Mouse (Mus musculus) myocyte (in vitro differentiated cells): ENCODE results near the gene Zbtb11. TPM values are rescaled to one million over a fixed set of nuclear protein-coding genes. Genes with fewer than 3 reads are reported as not detected.
"Not testable (repeated sequence)": the region's sequence is repeated elsewhere in the genome, so short reads cannot be mapped to it uniquely, and the experiment has no call there.

Experiments
- H3K27me3 ChIP-seq: one replicate; pipeline ENCODE4 v1.6.1; 2011; ENCODE audit not compliant: control insufficient read depth, insufficient read depth, insufficient read length
- H3K36me3 ChIP-seq: one replicate; pipeline ENCODE4 v1.6.1; 2011; ENCODE audit not compliant: control insufficient read depth, insufficient read depth
- H3K4me2 ChIP-seq: one replicate; pipeline ENCODE4 v1.6.1; 2011; ENCODE audit warnings: low read depth, control low read depth
- H3K4me3 ChIP-seq: one replicate; pipeline ENCODE4 v1.5.1; 2011; ENCODE audit warnings: mild to moderate bottlenecking, control low read depth, moderate library complexity
- H3K79me2 ChIP-seq: one replicate; pipeline ENCODE4 v1.6.1; 2011; ENCODE audit not compliant: control insufficient read depth, insufficient read depth
- H3ac ChIP-seq: one replicate; pipeline ENCODE4 v1.6.1; 2011; ENCODE audit not compliant: control insufficient read depth, insufficient read length
- CEBPB ChIP-seq: IDR thresholded peaks from 2 replicates; pipeline ENCODE4 v1.6.1; 2011; ENCODE audit warnings: mild to moderate bottlenecking, moderate library complexity; ENCODE audit not compliant: poor library complexity, insufficient read depth, severe bottlenecking
- E2F4 ChIP-seq: IDR thresholded peaks from one replicate; pipeline ENCODE4 v1.6.1; 2011; ENCODE audit warnings: mild to moderate bottlenecking, control low read depth, moderate library complexity; ENCODE audit not compliant: insufficient read depth
- MAX ChIP-seq: IDR thresholded peaks from one replicate; pipeline ENCODE4 v1.6.1; 2011; ENCODE audit warnings: low read depth, mild to moderate bottlenecking, control low read depth
- MYOD1 ChIP-seq, 3 experiments: IDR thresholded peaks; one replicate each; pipeline ENCODE4 v1.6.1; 2011; ENCODE audit warnings: control low read depth in 2 of 3, low read depth in 2 of 3, mild to moderate bottlenecking in 2 of 3, moderate library complexity in 1 of 3; ENCODE audit not compliant: insufficient read length in 2 of 3, control insufficient read depth in 1 of 3
- POLR2A ChIP-seq: IDR thresholded peaks from one replicate; pipeline ENCODE4 v1.6.1; 2011; ENCODE audit warnings: low read depth, mild to moderate bottlenecking, control low read depth, moderate library complexity; ENCODE audit not compliant: insufficient read length
- POLR2AphosphoS2 ChIP-seq: IDR thresholded peaks from one replicate; pipeline ENCODE4 v1.6.1; 2011; ENCODE audit warnings: low read depth, control low read depth; ENCODE audit not compliant: insufficient read length
- REST ChIP-seq: IDR thresholded peaks from one replicate; pipeline ENCODE4 v1.6.1; 2011; ENCODE audit warnings: mild to moderate bottlenecking, control low read depth, moderate library complexity; ENCODE audit not compliant: insufficient read depth, insufficient read length
- SRF ChIP-seq: IDR thresholded peaks from one replicate; pipeline ENCODE4 v1.6.1; 2011; ENCODE audit warnings: low read depth; ENCODE audit not compliant: control insufficient read depth, insufficient read length
- TCF12 ChIP-seq: IDR thresholded peaks from one replicate; pipeline ENCODE4 v1.6.1; 2011; ENCODE audit warnings: mild to moderate bottlenecking, control low read depth; ENCODE audit not compliant: poor library complexity, insufficient read depth, severe bottlenecking
- TCF3 ChIP-seq: IDR thresholded peaks from one replicate; pipeline ENCODE4 v1.6.1; 2011; ENCODE audit warnings: low read depth, control low read depth; ENCODE audit not compliant: insufficient read length
- USF1 ChIP-seq: IDR thresholded peaks from one replicate; pipeline ENCODE4 v1.6.1; 2011; ENCODE audit warnings: low read depth, mild to moderate bottlenecking, control low read depth, moderate library complexity
- polyA plus RNA-seq: library from polyadenylated mRNA; unstranded; fragments of >200 nt; fragmentation: generic; extraction: Trizol; gene quantifications from one replicate; pipeline ENCODE4 v1.2.1, GENCODE M21; 2012; ENCODE audit warnings: missing spikeins

Gene Zbtb11
- polyA plus RNA-seq, 1 experiment = 5.1 TPM

- Histone ChIP-seq H3K4me2 (no peak overlapping the region), H3K4me3 (no peak overlapping the region), H3K27me3 (no peaks in the 10 kb centered on the region), H3K36me3 (no peaks in the 10 kb centered on the region), H3K79me2 (no peaks in the 10 kb centered on the region), H3ac (no peak overlapping the region)
- TF ChIP-seq E2F4 (no peak), MYOD1 (IDR thresholded peaks at IDR 0.05; ENCODE audit: control insufficient read depth in 1 of 3, insufficient read length in 2 of 3, low read depth in 2 of 3) (no peak), TCF3 (no peak), USF1 (no peak), POLR2AphosphoS2 (no peak), SRF (no peak), REST (no peak), MAX (no peak), TCF12 (no peak), POLR2A (no peak)
Measured at GRCm38 (mm10) chr16:55938761-55939160, 34.9 kb upstream of the Zbtb11 start.

GRCm38 (mm10) chr16:55939703-55940102 is 34.0 kb upstream of the Zbtb11 start:
- TF ChIP-seq POLR2AphosphoS2 = no peak
- TF ChIP-seq MYOD1 (IDR thresholded peaks at IDR 0.05; ENCODE audit: control insufficient read depth in 1 of 3, insufficient read length in 2 of 3, low read depth in 2 of 3) = no peak
- TF ChIP-seq MAX = no peak
- no peak for TF ChIP-seq REST
- no peak for TF ChIP-seq TCF12
- TF ChIP-seq CEBPB = no peak
- no peak for TF ChIP-seq USF1
- TF ChIP-seq E2F4 = no peak
- TF ChIP-seq POLR2A = no peak
- TF ChIP-seq TCF3 = no peak
- H3K27me3 ChIP-seq = no peaks in the 10 kb centered on the region

GRCm38 (mm10) chr16:55940781-55941180 is 32.9 kb upstream of the Zbtb11 start:
- Histone ChIP-seq H3K79me2 (no peaks in the 10 kb centered on the region), H3K27me3 (no peaks in the 10 kb centered on the region), H3K4me3 (no peak overlapping the region), H3K36me3 (no peaks in the 10 kb centered on the region), H3ac (no peak overlapping the region), H3K4me2 (no peak overlapping the region)
- TF ChIP-seq SRF = no peak
- TF ChIP-seq E2F4 = no peak
- no peak for TF ChIP-seq CEBPB
- no peak for TF ChIP-seq TCF12
- no peak for TF ChIP-seq USF1
- no peak for TF ChIP-seq POLR2AphosphoS2
- no peak for TF ChIP-seq POLR2A
- no peak for TF ChIP-seq MYOD1 (IDR thresholded peaks at IDR 0.05; ENCODE audit: control insufficient read depth in 1 of 3, insufficient read length in 2 of 3, low read depth in 2 of 3)

More at GRCm38 (mm10) chr16:55939703-55940102, 34.0 kb upstream of the Zbtb11 start:
- no peaks in the 10 kb centered on the region for H3K36me3 ChIP-seq
- H3K4me2 ChIP-seq = no peak overlapping the region
- no peaks in the 10 kb centered on the region for H3K79me2 ChIP-seq
- no peak overlapping the region for H3K4me3 ChIP-seq
- H3ac ChIP-seq = no peak overlapping the region

GRCm38 (mm10) chr16:55947266-55947665 is 26.4 kb upstream of the Zbtb11 start:
- no peak for TF ChIP-seq CEBPB
- TF ChIP-seq MAX = no peak
- no peak for TF ChIP-seq POLR2A
- TF ChIP-seq MYOD1 (IDR thresholded peaks at IDR 0.05; ENCODE audit: control insufficient read depth in 1 of 3, insufficient read length in 2 of 3, low read depth in 2 of 3) = no peak
- no peak overlapping the region for H3K4me3 ChIP-seq
- no peaks in the 10 kb centered on the region for H3K79me2 ChIP-seq
- H3K36me3 ChIP-seq = no peaks in the 10 kb centered on the region
- no peak overlapping the region for H3ac ChIP-seq
- no peaks in the 10 kb centered on the region for H3K27me3 ChIP-seq
- no peak overlapping the region for H3K4me2 ChIP-seq

- not testable (repeated sequence) for H3K27me3 ChIP-seq, H3K79me2 ChIP-seq, H3K4me3 ChIP-seq, H3K4me2 ChIP-seq, H3K36me3 ChIP-seq, H3ac ChIP-seq
Measured at GRCm38 (mm10) chr16:55947876-55948410, 25.7 kb upstream of the Zbtb11 start.

- TF ChIP-seq CEBPB (no peak), USF1 (no peak)
- Histone ChIP-seq H3K36me3 (no peaks in the 10 kb centered on the region), H3K4me3 (no peak overlapping the region), H3K79me2 (no peaks in the 10 kb centered on the region), H3K27me3 (no peaks in the 10 kb centered on the region), H3ac (no peak overlapping the region), H3K4me2 (peak overlapping the region; percentile 63)
Measured at GRCm38 (mm10) chr16:55948963-55949362, 24.7 kb upstream of the Zbtb11 start.
